Mouse (Mus musculus) kidney, postnatal 0 days (tissue): ENCODE data around the gene Praf2. TPM values are rescaled to one million over a fixed set of nuclear protein-coding genes. Genes with fewer than 3 reads are reported as not detected.

Experiments
- ATAC-seq: fragments of 200-750 bp; cut with Nextera tagmentation; replicated peaks from 2 replicates; pipeline ENCODE4 v1.8.0; 2017; ENCODE audit warnings: low read depth, moderate number of reproducible peaks, moderate TSS enrichment, moderate library complexity; ENCODE audit not compliant: low FRiP score
- DNase-seq: peaks from one replicate; pipeline ENCODE4 v3.0.0-alpha.2; 2016; ENCODE audit warnings: low spot score
- H3K27ac ChIP-seq: fragments of 300-500 bp; sonication (generic); 2 replicates; pipeline ENCODE4 v1.5.1; 2014; ENCODE audit warnings: mild to moderate bottlenecking
- H3K27me3 ChIP-seq: fragments of 300-500 bp; sonication (generic); 2 replicates; pipeline ENCODE4 v1.6.1; 2014; ENCODE audit warnings: low read length, mixed read lengths; ENCODE audit not compliant: insufficient read depth
- H3K36me3 ChIP-seq: fragments of 300-500 bp; sonication (generic); 2 replicates; pipeline ENCODE4 v1.6.1; 2014; ENCODE audit warnings: low read length, mixed read lengths; ENCODE audit not compliant: insufficient read depth
- H3K4me1 ChIP-seq: fragments of 300-500 bp; sonication (generic); replicated peaks from 2 replicates; pipeline ENCODE4 v1.6.1; 2014; ENCODE audit warnings: antibody characterized with exemption, low read length, mixed read lengths; ENCODE audit not compliant: insufficient read depth
- H3K4me2 ChIP-seq: fragments of 300-500 bp; sonication (generic); 2 replicates; pipeline ENCODE4 v1.6.1; 2014; ENCODE audit warnings: mild to moderate bottlenecking, low read length, moderate library complexity, mixed read lengths
- H3K4me3 ChIP-seq: fragments of 300-500 bp; sonication (generic); replicated peaks from 2 replicates; pipeline ENCODE4 v1.5.1; 2014; ENCODE audit warnings: low read depth, low read length
- H3K9ac ChIP-seq: fragments of 300-500 bp; sonication (generic); 2 replicates; pipeline ENCODE4 v1.6.1; 2014; ENCODE audit warnings: low read depth, low read length
- H3K9me3 ChIP-seq: fragments of 300-500 bp; sonication (generic); replicated peaks from 2 replicates; pipeline ENCODE4 v1.6.1; 2016; ENCODE audit warnings: low read length, inconsistent platforms, mixed read lengths
- CTCF ChIP-seq: IDR thresholded peaks from 2 replicates; pipeline ENCODE4 v1.5.1; 2016; ENCODE audit warnings: antibody characterized with exemption, low read depth, mild to moderate bottlenecking, moderate library complexity
- WGBS: fragments of 180-500 bp; shearing (Covaris S2); extraction: QIAGEN DNeasy Blood & Tissue Kit; methylation state at CpG from one replicate; pipeline ENCODE4 v1.1.7; 2014; 5-methylcytosine and 5-hydroxymethylcytosine counted together
- polyA plus RNA-seq: library from polyadenylated mRNA; unstranded; fragments of >200 nt; fragmentation: Nextera tagmentation; extraction: Ambion mirVana; gene quantifications from 2 replicates; pipeline ENCODE4 v1.2.1, GENCODE M21; 2015

Praf2 gene
- polyA plus RNA-seq, 1 experiment from 2014 or later = 40.9 TPM

GRCm38 (mm10) chrX:7727176-7727575 lies 1.1 kb upstream of the Praf2 start:
- ATAC-seq = no peak
- no peak overlapping the region for H3K4me3 ChIP-seq
- no peak for TF ChIP-seq CTCF
- no peaks in the 10 kb centered on the region for H3K9me3 ChIP-seq
- no peak for DNase-seq
- H3K27ac ChIP-seq = no peak overlapping the region
- no peaks in the 10 kb centered on the region for H3K4me1 ChIP-seq
- no peaks in the 10 kb centered on the region for H3K27me3 ChIP-seq
- WGBS = 87% methylated on average over 13 of the region's 13 CpGs
- no peak overlapping the region for H3K4me2 ChIP-seq
- H3K9ac ChIP-seq = no peak overlapping the region
- no peaks in the 10 kb centered on the region for H3K36me3 ChIP-seq

- Histone ChIP-seq H3K36me3 (no peaks in the 10 kb centered on the region), H3K9ac (no peak overlapping the region; the same call in 1 of the 2 replicates), H3K27me3 (no peaks in the 10 kb centered on the region), H3K4me1 (no peaks in the 10 kb centered on the region), H3K4me2 (peak overlapping the region; percentile 56), H3K27ac (no peak overlapping the region), H3K9me3 (no peaks in the 10 kb centered on the region), H3K4me3 (peak overlapping the region; percentile 37)
- ATAC-seq = no peak
- 39% methylated on average over 4 of the region's 4 CpGs for WGBS
- DNase-seq = no peak
- no peak for TF ChIP-seq CTCF
These were observed 655 bp downstream of the Praf2 start for GRCm38 (mm10) chrX:7728922-7729265.

- TF ChIP-seq CTCF = peak; percentile 65
- Histone ChIP-seq H3K4me1 (no peaks in the 10 kb centered on the region), H3K27ac (no peak overlapping the region), H3K27me3 (no peaks in the 10 kb centered on the region), H3K9me3 (no peaks in the 10 kb centered on the region), H3K36me3 (0 out of 2 replicates have a peak, but pooled peaks cover 3% of the 10 kb centered on the region), H3K4me3 (no peak overlapping the region), H3K9ac (no peak overlapping the region), H3K4me2 (no peak overlapping the region)
- WGBS = 48% methylated on average over 25 of the region's 26 CpGs
- DNase-seq (peak; percentile 42), ATAC-seq (peak; percentile 38; the same call in 1 of the 2 replicates)
These were observed 5.4 kb downstream of the Praf2 start for GRCm38 (mm10) chrX:7733571-7734156.

GRCm38 (mm10) chrX:7739336-7740081 lies 11.3 kb downstream of the Praf2 start:
- Histone ChIP-seq H3K27ac (peak overlapping the region; percentile 77), H3K4me2 (peak overlapping the region; percentile 27), H3K9ac (no peak overlapping the region), H3K4me3 (no peak overlapping the region), H3K9me3 (no peaks in the 10 kb centered on the region), H3K4me1 (no peaks in the 10 kb centered on the region), H3K36me3 (0 out of 2 replicates have a peak, but pooled peaks cover 3% of the 10 kb centered on the region), H3K27me3 (no peaks in the 10 kb centered on the region)
- ATAC-seq (peak; percentile 86), DNase-seq (peak; percentile 50)
- TF ChIP-seq CTCF = no peak
- 65% methylated on average over 14 of the region's 14 CpGs for WGBS

GRCm38 (mm10) chrX:7740082-7740819 lies 12.0 kb downstream of the Praf2 start:
- no peak for TF ChIP-seq CTCF
- 0 out of 2 replicates have a peak, but pooled peaks cover 3% of the 10 kb centered on the region for H3K36me3 ChIP-seq
- H3K27ac ChIP-seq = peak overlapping the region; percentile 77
- H3K4me1 ChIP-seq = no peaks in the 10 kb centered on the region
- ATAC-seq = peak; percentile 69; the same call in 1 of the 2 replicates
- H3K4me2 ChIP-seq = peak overlapping the region; percentile 32; the same call in 1 of the 2 replicates
- H3K9ac ChIP-seq = no peak overlapping the region
- H3K4me3 ChIP-seq = no peak overlapping the region
- H3K9me3 ChIP-seq = no peaks in the 10 kb centered on the region
- DNase-seq = peak; percentile 44
- no peaks in the 10 kb centered on the region for H3K27me3 ChIP-seq
- WGBS = 52% methylated on average over 10 of the region's 10 CpGs

- ATAC-seq = no peak
- Histone ChIP-seq H3K9ac (no peak overlapping the region), H3K36me3 (0 out of 2 replicates have a peak, but pooled peaks cover 3% of the 10 kb centered on the region), H3K4me2 (peak overlapping the region; percentile 32; the same call in 1 of the 2 replicates), H3K4me3 (peak overlapping the region; percentile 18), H3K27ac (peak overlapping the region; percentile 77), H3K4me1 (no peaks in the 10 kb centered on the region), H3K9me3 (no peaks in the 10 kb centered on the region), H3K27me3 (no peaks in the 10 kb centered on the region)
- 77% methylated on average over 5 of the region's 5 CpGs for WGBS
- DNase-seq = no peak
- TF ChIP-seq CTCF = no peak
These were observed 12.9 kb downstream of the Praf2 start for GRCm38 (mm10) chrX:7741103-7741502.
